Mouse (Mus musculus) embryonic facial prominence, embryonic 10.5 days (tissue): ENCODE measurements around the gene Nid1. TPM values are rescaled to one million over a fixed set of nuclear protein-coding genes. Genes with fewer than 3 reads are reported as not detected.
"Not testable (repeated sequence)": the region's sequence is repeated elsewhere in the genome, so short reads cannot be mapped to it uniquely, and the experiment has no call there.

Experiments
- DNase-seq: peaks from one replicate; pipeline ENCODE4 v3.0.0-alpha.2; 2017; ENCODE audit warnings: low spot score
- H3K27ac ChIP-seq: fragments of 300-500 bp; sonication (generic); replicated peaks from 2 replicates; pipeline ENCODE4 v1.5.1; 2016; ENCODE audit warnings: mild to moderate bottlenecking
- H3K27me3 ChIP-seq: fragments of 300-500 bp; sonication (generic); replicated peaks from 2 replicates; pipeline ENCODE4 v1.6.1; 2016; ENCODE audit warnings: low read depth, mild to moderate bottlenecking; ENCODE audit not compliant: poor library complexity, severe bottlenecking
- H3K36me3 ChIP-seq: fragments of 300-500 bp; sonication (generic); replicated peaks from 2 replicates; pipeline ENCODE4 v1.6.1; 2016; ENCODE audit warnings: mild to moderate bottlenecking, moderate library complexity
- H3K4me1 ChIP-seq: fragments of 300-500 bp; sonication (generic); 2 replicates; pipeline ENCODE4 v1.6.1; 2016
- H3K4me3 ChIP-seq: fragments of 300-500 bp; sonication (generic); 2 replicates; pipeline ENCODE4 v1.5.1; 2016; ENCODE audit warnings: mild to moderate bottlenecking, moderate library complexity
- H3K9me3 ChIP-seq: fragments of 300-500 bp; sonication (generic); 2 replicates; pipeline ENCODE4 v1.6.1; 2016; ENCODE audit warnings: mild to moderate bottlenecking
- WGBS: fragments of 180-500 bp; shearing (Covaris S2); methylation state at CpG from one replicate; pipeline ENCODE4 v1.1.7; 2016; 5-methylcytosine and 5-hydroxymethylcytosine counted together
- polyA plus RNA-seq: library from polyadenylated mRNA; unstranded; fragments of >200 nt; fragmentation: Nextera tagmentation; extraction: Ambion mirVana; gene quantifications from 2 replicates; pipeline ENCODE4 v1.2.1, GENCODE M21; 2016

Gene Nid1
- polyA plus RNA-seq, 1 experiment from 2014 or later: 59.0 TPM

GRCm38 (mm10) chr13:13418859-13419258, 18.5 kb upstream of the Nid1 start:
- not testable (repeated sequence) for H3K27ac ChIP-seq, H3K9me3 ChIP-seq, H3K36me3 ChIP-seq, DNase-seq, H3K27me3 ChIP-seq, H3K4me3 ChIP-seq, H3K4me1 ChIP-seq
- 92% methylated on average over 7 of the region's 12 CpGs for WGBS

GRCm38 (mm10) chr13:13423301-13423700, 14.1 kb upstream of the Nid1 start:
- not testable (repeated sequence) for H3K27ac ChIP-seq, H3K27me3 ChIP-seq, H3K4me1 ChIP-seq, DNase-seq, H3K9me3 ChIP-seq, H3K36me3 ChIP-seq, H3K4me3 ChIP-seq
- 86% methylated on average over 3 of the region's 5 CpGs for WGBS

GRCm38 (mm10) chr13:13436161-13436560, 1.2 kb upstream of the Nid1 start:
- not testable (repeated sequence) for H3K4me1 ChIP-seq, H3K9me3 ChIP-seq, H3K27ac ChIP-seq, DNase-seq, H3K36me3 ChIP-seq, H3K27me3 ChIP-seq, H3K4me3 ChIP-seq
- WGBS: 56% methylated on average over 5 of the region's 7 CpGs

GRCm38 (mm10) chr13:13438112-13438953, 982 bp downstream of the Nid1 start:
- peak overlapping the region; percentile 47 for H3K4me3 ChIP-seq
- DNase-seq: peak; percentile 55
- not testable (repeated sequence) for H3K4me1 ChIP-seq, H3K9me3 ChIP-seq, H3K27me3 ChIP-seq, H3K36me3 ChIP-seq, H3K27ac ChIP-seq
- WGBS: 4% methylated on average over 20 of the region's 28 CpGs

- not testable (repeated sequence) for H3K4me3 ChIP-seq, H3K9me3 ChIP-seq, H3K27ac ChIP-seq, H3K36me3 ChIP-seq, DNase-seq, H3K27me3 ChIP-seq
- H3K4me1 ChIP-seq: peaks cover 12% of the 10 kb centered on the region; the same call in 1 of the 2 replicates
- WGBS: 83% methylated on average over 5 of the region's 5 CpGs
These were observed 8.2 kb downstream of the Nid1 start for GRCm38 (mm10) chr13:13445601-13446000.

- WGBS: 46% methylated on average over 4 of the region's 4 CpGs
- not testable (repeated sequence) for H3K36me3 ChIP-seq, H3K27me3 ChIP-seq, H3K27ac ChIP-seq, DNase-seq, H3K4me3 ChIP-seq, H3K9me3 ChIP-seq
- H3K4me1 ChIP-seq: peaks cover 12% of the 10 kb centered on the region; the same call in 1 of the 2 replicates
These were observed 9.5 kb downstream of the Nid1 start for GRCm38 (mm10) chr13:13446711-13447443.

GRCm38 (mm10) chr13:13449981-13450380, 12.6 kb downstream of the Nid1 start:
- not testable (repeated sequence) for H3K9me3 ChIP-seq, H3K36me3 ChIP-seq, H3K27ac ChIP-seq, H3K27me3 ChIP-seq, H3K4me3 ChIP-seq
- peak; percentile 32 for DNase-seq
- H3K4me1 ChIP-seq: peaks cover 14% of the 10 kb centered on the region; the same call in 1 of the 2 replicates
- WGBS: 65% methylated on average over 12 of the region's 12 CpGs

- peaks cover 10% of the 10 kb centered on the region; the same call in 1 of the 2 replicates for H3K4me1 ChIP-seq
- H3K4me3 ChIP-seq, H3K9me3 ChIP-seq, H3K27me3 ChIP-seq, DNase-seq, H3K36me3 ChIP-seq, H3K27ac ChIP-seq: not testable (repeated sequence)
- WGBS: 64% methylated on average over 1 of the region's 1 CpGs
These were observed 13.6 kb downstream of the Nid1 start for GRCm38 (mm10) chr13:13450931-13451330.

- not testable (repeated sequence) for H3K4me3 ChIP-seq, DNase-seq, H3K9me3 ChIP-seq, H3K27me3 ChIP-seq, H3K4me1 ChIP-seq, H3K36me3 ChIP-seq, H3K27ac ChIP-seq
- 91% methylated on average over 6 of the region's 6 CpGs for WGBS
These were observed 16.0 kb downstream of the Nid1 start for GRCm38 (mm10) chr13:13453332-13453731.

GRCm38 (mm10) chr13:13454249-13454648, 16.9 kb downstream of the Nid1 start:
- not testable (repeated sequence) for H3K4me3 ChIP-seq, H3K27ac ChIP-seq, DNase-seq, H3K4me1 ChIP-seq, H3K36me3 ChIP-seq, H3K27me3 ChIP-seq, H3K9me3 ChIP-seq
- WGBS: 77% methylated on average over 7 of the region's 7 CpGs

- DNase-seq: peak; percentile 35
These were observed 18.5 kb downstream of the Nid1 start for GRCm38 (mm10) chr13:13455632-13456492.

GRCm38 (mm10) chr13:13458138-13458737, 20.9 kb downstream of the Nid1 start:
- no peaks in the 10 kb centered on the region for H3K36me3 ChIP-seq
- WGBS: 89% methylated on average over 4 of the region's 4 CpGs
- H3K27ac ChIP-seq: no peak overlapping the region
- no peak for DNase-seq
- H3K4me1 ChIP-seq: peaks cover 19% of the 10 kb centered on the region
- no peak overlapping the region for H3K4me3 ChIP-seq
- H3K9me3 ChIP-seq: no peaks in the 10 kb centered on the region
- no peaks in the 10 kb centered on the region for H3K27me3 ChIP-seq

More at GRCm38 (mm10) chr13:13455632-13456492, 18.5 kb downstream of the Nid1 start:
- not testable (repeated sequence) for H3K9me3 ChIP-seq, H3K4me3 ChIP-seq, H3K27me3 ChIP-seq, H3K36me3 ChIP-seq, H3K27ac ChIP-seq
- 33% methylated on average over 9 of the region's 9 CpGs for WGBS
- H3K4me1 ChIP-seq: peaks cover 14% of the 10 kb centered on the region
